Mouse (Mus musculus) midbrain, embryonic 12.5 days (tissue): Measurements from ENCODE around the gene Tbcel. TPM values are rescaled to one million over a fixed set of nuclear protein-coding genes. Genes with fewer than 3 reads are reported as not detected.
A peak's percentile ranks its signal among the peaks of the same experiment; 100 is the strongest.

Experiments
- ATAC-seq: fragments of 200-750 bp; cut with Nextera tagmentation; 2 replicates; pipeline ENCODE4 v1.8.0; 2017; ENCODE audit warnings: low read depth, moderate TSS enrichment, moderate library complexity; ENCODE audit not compliant: low FRiP score
- H3K27ac ChIP-seq: fragments of 300-500 bp; sonication (generic); replicated peaks from 2 replicates; pipeline ENCODE4 v1.5.1; 2016; ENCODE audit warnings: mild to moderate bottlenecking
- H3K27me3 ChIP-seq: fragments of 300-500 bp; sonication (generic); 2 replicates; pipeline ENCODE4 v1.6.1; 2016; ENCODE audit warnings: mild to moderate bottlenecking
- H3K36me3 ChIP-seq: fragments of 300-500 bp; sonication (generic); 2 replicates; pipeline ENCODE4 v1.6.1; 2016
- H3K4me1 ChIP-seq: fragments of 300-500 bp; sonication (generic); 2 replicates; pipeline ENCODE4 v1.6.1; 2016
- H3K4me2 ChIP-seq: fragments of 300-500 bp; sonication (generic); replicated peaks from 2 replicates; pipeline ENCODE4 v1.6.1; 2016; ENCODE audit warnings: mild to moderate bottlenecking, moderate library complexity
- H3K4me3 ChIP-seq: fragments of 300-500 bp; sonication (generic); 2 replicates; pipeline ENCODE4 v1.5.1; 2016; ENCODE audit warnings: mild to moderate bottlenecking
- H3K9ac ChIP-seq: fragments of 300-500 bp; sonication (generic); replicated peaks from 2 replicates; pipeline ENCODE4 v1.6.1; 2016; ENCODE audit warnings: mild to moderate bottlenecking, moderate library complexity
- H3K9me3 ChIP-seq: fragments of 300-500 bp; sonication (generic); 2 replicates; pipeline ENCODE4 v1.6.1; 2016; ENCODE audit warnings: mild to moderate bottlenecking
- WGBS: fragments of 180-500 bp; shearing (Covaris S2); methylation state at CpG from one replicate; pipeline ENCODE4 v1.1.7; 2016; 5-methylcytosine and 5-hydroxymethylcytosine counted together
- polyA plus RNA-seq: library from polyadenylated mRNA; unstranded; fragments of >200 nt; fragmentation: Nextera tagmentation; extraction: Ambion mirVana; gene quantifications from 2 replicates; pipeline ENCODE4 v1.2.1, GENCODE M21; 2016

Gene Tbcel
- polyA plus RNA-seq, 1 experiment from 2014 or later, result 5.8 TPM

DNA sequence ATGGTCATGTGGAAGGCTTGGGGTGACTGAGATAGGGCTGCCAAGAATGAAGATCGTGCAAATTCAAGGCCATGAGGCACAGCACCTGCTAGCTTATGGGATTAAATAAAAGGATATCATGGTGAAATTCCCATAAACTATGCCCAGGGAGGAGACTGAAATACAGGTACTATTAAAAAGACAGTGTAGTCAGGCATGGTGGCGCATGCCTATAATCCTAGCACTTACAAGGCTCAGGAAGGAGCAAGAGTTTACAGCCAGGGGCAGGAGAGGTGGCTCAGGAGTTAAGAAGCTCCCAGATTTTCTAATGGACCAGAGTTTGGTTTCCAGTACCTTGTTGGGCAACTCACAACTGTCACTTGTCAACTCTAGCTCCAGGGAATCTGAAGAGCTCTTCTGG is 76.0 kb downstream of the Tbcel start:
- Histone ChIP-seq H3K4me3 (no peak overlapping the region), H3K27me3 (no peaks in the 10 kb centered on the region), H3K4me2 (no peak overlapping the region), H3K9me3 (no peaks in the 10 kb centered on the region), H3K27ac (no peak overlapping the region), H3K36me3 (peaks cover 61% of the 10 kb centered on the region), H3K4me1 (peaks cover 5% of the 10 kb centered on the region; the same call in 1 of the 2 replicates), H3K9ac (no peak overlapping the region)
- no peak for ATAC-seq
- 91% methylated on average over 2 of the region's 2 CpGs for WGBS

GRCm38 (mm10) chr9:42428060-42428924 is 79.3 kb downstream of the Tbcel start:
- Histone ChIP-seq H3K27ac (no peak overlapping the region), H3K27me3 (no peaks in the 10 kb centered on the region), H3K4me1 (peaks cover 8% of the 10 kb centered on the region; the same call in 1 of the 2 replicates), H3K4me2 (no peak overlapping the region), H3K9ac (no peak overlapping the region), H3K36me3 (peaks cover 32% of the 10 kb centered on the region), H3K4me3 (no peak overlapping the region), H3K9me3 (no peaks in the 10 kb centered on the region)
- WGBS, result 83% methylated on average over 12 of the region's 12 CpGs
- no peak for ATAC-seq

DNA sequence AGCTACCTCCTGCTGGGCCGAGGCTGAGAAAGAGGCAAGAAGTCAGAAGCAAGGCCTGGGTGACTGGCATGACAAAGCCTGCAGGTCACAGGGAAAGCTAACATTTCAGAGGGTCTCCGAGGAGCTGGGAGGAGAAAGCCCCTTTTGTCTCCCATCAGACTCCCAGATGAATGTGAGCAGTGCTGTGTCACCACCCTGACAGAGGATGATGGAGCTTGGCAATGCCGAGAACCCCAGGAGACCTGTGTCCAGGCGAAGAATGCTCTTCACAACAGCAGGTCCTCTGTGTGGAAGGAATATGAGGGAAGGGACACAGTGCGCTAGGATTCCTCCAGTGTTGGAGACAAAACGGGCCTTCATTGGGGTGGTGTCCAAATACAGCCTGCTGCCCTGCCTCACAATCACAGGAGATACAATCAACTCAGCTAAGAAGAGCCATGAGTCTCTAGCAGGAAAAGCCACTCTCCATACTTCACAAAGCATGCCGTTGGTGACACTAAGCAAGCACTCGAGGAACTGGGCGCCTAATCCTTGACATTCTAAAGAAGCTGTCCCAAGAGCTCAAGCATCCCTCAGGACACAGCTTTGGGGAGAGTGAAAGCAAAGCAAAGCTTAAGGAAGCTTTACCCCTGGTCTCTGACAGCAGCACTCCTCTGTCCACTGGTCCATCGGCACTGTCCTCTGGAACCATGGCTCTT is 80.8 kb downstream of the Tbcel start:
- WGBS, result 31% methylated on average over 10 of the region's 10 CpGs
- Histone ChIP-seq H3K27me3 (no peaks in the 10 kb centered on the region), H3K9me3 (no peaks in the 10 kb centered on the region), H3K4me1 (peaks cover 8% of the 10 kb centered on the region; the same call in 1 of the 2 replicates), H3K36me3 (peaks cover 31% of the 10 kb centered on the region), H3K9ac (no peak overlapping the region), H3K4me2 (no peak overlapping the region), H3K4me3 (no peak overlapping the region), H3K27ac (peak overlapping the region; percentile 22; the same call in 1 of the 2 replicates)
- ATAC-seq, result no peak

- WGBS, result 78% methylated on average over 2 of the region's 2 CpGs
- Histone ChIP-seq H3K27ac (no peak overlapping the region), H3K9me3 (no peaks in the 10 kb centered on the region), H3K9ac (no peak overlapping the region), H3K27me3 (no peaks in the 10 kb centered on the region), H3K36me3 (peaks cover 21% of the 10 kb centered on the region), H3K4me3 (no peak overlapping the region), H3K4me2 (no peak overlapping the region), H3K4me1 (peaks cover 8% of the 10 kb centered on the region; the same call in 1 of the 2 replicates)
- ATAC-seq, result no peak
These were observed 84.0 kb downstream of the Tbcel start for GRCm38 (mm10) chr9:42423649-42424048.

DNA sequence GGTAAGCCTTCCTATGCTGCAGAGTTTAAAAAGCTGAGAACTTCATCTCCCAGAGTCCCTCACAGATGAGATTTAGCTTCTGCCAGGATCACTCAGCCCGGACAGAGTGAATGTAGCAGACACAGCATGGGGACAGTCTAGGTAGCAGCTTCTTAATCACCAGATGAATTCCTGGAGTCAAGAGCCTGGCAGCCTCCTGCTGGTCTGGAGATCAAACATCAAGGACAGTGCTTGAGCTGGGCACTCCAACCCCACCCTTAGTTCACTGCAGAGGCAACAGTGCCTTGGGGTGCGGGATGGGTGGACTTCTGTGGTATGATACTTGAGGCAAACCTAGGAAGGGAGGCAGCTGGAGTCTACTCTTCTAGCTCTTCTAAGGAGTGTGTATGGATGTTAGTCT is 87.9 kb downstream of the Tbcel start:
- no peak overlapping the region for H3K4me2 ChIP-seq
- no peak overlapping the region for H3K9ac ChIP-seq
- H3K27ac ChIP-seq, result no peak overlapping the region
- H3K9me3 ChIP-seq, result no peaks in the 10 kb centered on the region
- no peak overlapping the region for H3K4me3 ChIP-seq
- H3K36me3 ChIP-seq, result peaks cover 32% of the 10 kb centered on the region
- WGBS, result 57% methylated on average over 2 of the region's 2 CpGs
- H3K4me1 ChIP-seq, result peaks cover 5% of the 10 kb centered on the region
- H3K27me3 ChIP-seq, result no peaks in the 10 kb centered on the region
- no peak for ATAC-seq

- Histone ChIP-seq H3K4me2 (no peak overlapping the region), H3K4me1 (peaks cover 14% of the 10 kb centered on the region), H3K27me3 (no peaks in the 10 kb centered on the region), H3K27ac (no peak overlapping the region), H3K4me3 (no peak overlapping the region), H3K9me3 (no peaks in the 10 kb centered on the region), H3K36me3 (peaks cover 32% of the 10 kb centered on the region), H3K9ac (no peak overlapping the region)
- no peak for ATAC-seq
- 92% methylated on average over 5 of the region's 5 CpGs for WGBS
These were observed 88.8 kb downstream of the Tbcel start for GRCm38 (mm10) chr9:42418786-42419185.

GRCm38 (mm10) chr9:42417352-42417952 is 90.2 kb downstream of the Tbcel start:
- Histone ChIP-seq H3K27me3 (no peaks in the 10 kb centered on the region), H3K36me3 (peaks cover 28% of the 10 kb centered on the region), H3K9ac (no peak overlapping the region), H3K4me2 (no peak overlapping the region), H3K9me3 (no peaks in the 10 kb centered on the region), H3K4me3 (no peak overlapping the region), H3K4me1 (peaks cover 18% of the 10 kb centered on the region), H3K27ac (no peak overlapping the region)
- 91% methylated on average over 12 of the region's 12 CpGs for WGBS
- ATAC-seq, result no peak

- Histone ChIP-seq H3K4me3 (no peak overlapping the region), H3K9me3 (no peaks in the 10 kb centered on the region), H3K4me2 (no peak overlapping the region), H3K4me1 (peaks cover 18% of the 10 kb centered on the region), H3K27me3 (no peaks in the 10 kb centered on the region), H3K9ac (no peak overlapping the region), H3K27ac (no peak overlapping the region), H3K36me3 (peaks cover 11% of the 10 kb centered on the region; the same call in 1 of the 2 replicates)
- no peak for ATAC-seq
- WGBS, result 0% methylated on average over 1 of the region's 1 CpGs
These were observed 92.4 kb downstream of the Tbcel start for GRCm38 (mm10) chr9:42415184-42415583.

GRCm38 (mm10) chr9:42413345-42413744 is 94.3 kb downstream of the Tbcel start:
- peak overlapping the region; percentile 15; the same call in 1 of the 2 replicates for H3K27ac ChIP-seq
- H3K36me3 ChIP-seq, result peaks cover 11% of the 10 kb centered on the region; the same call in 1 of the 2 replicates
- no peaks in the 10 kb centered on the region for H3K9me3 ChIP-seq
- H3K4me2 ChIP-seq, result no peak overlapping the region
- no peak overlapping the region for H3K9ac ChIP-seq
- H3K4me3 ChIP-seq, result no peak overlapping the region
- no peak for ATAC-seq
- 67% methylated on average over 12 of the region's 12 CpGs for WGBS
- no peaks in the 10 kb centered on the region for H3K27me3 ChIP-seq
- peaks cover 18% of the 10 kb centered on the region for H3K4me1 ChIP-seq

- peaks cover 18% of the 10 kb centered on the region for H3K4me1 ChIP-seq
- H3K36me3 ChIP-seq, result no peaks in the 10 kb centered on the region
- no peak overlapping the region for H3K4me3 ChIP-seq
- no peak overlapping the region for H3K4me2 ChIP-seq
- H3K9ac ChIP-seq, result no peak overlapping the region
- H3K9me3 ChIP-seq, result no peaks in the 10 kb centered on the region
- no peak overlapping the region for H3K27ac ChIP-seq
- no peak for ATAC-seq
- H3K27me3 ChIP-seq, result no peaks in the 10 kb centered on the region
- WGBS, result 94% methylated on average over 6 of the region's 6 CpGs
These were observed 96.3 kb downstream of the Tbcel start for GRCm38 (mm10) chr9:42411296-42411695.

GRCm38 (mm10) chr9:42405736-42406135 is 101.9 kb downstream of the Tbcel start:
- ATAC-seq, result no peak
- WGBS, result 83% methylated on average over 4 of the region's 4 CpGs
- no peak overlapping the region for H3K4me2 ChIP-seq

GRCm38 (mm10) chr9:42401486-42401885 is 106.1 kb downstream of the Tbcel start:
- Histone ChIP-seq H3K4me2 (no peak overlapping the region), H3K9ac (no peak overlapping the region), H3K4me1 (peaks cover 8% of the 10 kb centered on the region; the same call in 1 of the 2 replicates), H3K4me3 (no peak overlapping the region), H3K27ac (no peak overlapping the region), H3K36me3 (no peaks in the 10 kb centered on the region), H3K27me3 (peaks cover 3% of the 10 kb centered on the region; the same call in 1 of the 2 replicates), H3K9me3 (no peaks in the 10 kb centered on the region)
- 75% methylated on average over 6 of the region's 6 CpGs for WGBS
- ATAC-seq, result no peak

More at GRCm38 (mm10) chr9:42405736-42406135, 101.9 kb downstream of the Tbcel start:
- Histone ChIP-seq H3K4me3 (no peak overlapping the region), H3K9ac (no peak overlapping the region), H3K4me1 (no peaks in the 10 kb centered on the region), H3K27me3 (no peaks in the 10 kb centered on the region), H3K9me3 (no peaks in the 10 kb centered on the region), H3K27ac (no peak overlapping the region), H3K36me3 (no peaks in the 10 kb centered on the region)
